Mouse (Mus musculus) inflammation-experienced regulatory T-cells, adult 16 weeks (primary cell): ENCODE results near the gene Kcnc1. TPM values are rescaled to one million over a fixed set of nuclear protein-coding genes. Genes with fewer than 3 reads are reported as not detected.

Experiments
- polyA plus RNA-seq: library from polyadenylated mRNA; unstranded; fragments of 100-300 nt; shearing (Covaris generic); gene quantifications from one replicate; pipeline ENCODE4 v1.2.1, GENCODE M21; 2017

Kcnc1 gene
- polyA plus RNA-seq: not detected

DNA sequence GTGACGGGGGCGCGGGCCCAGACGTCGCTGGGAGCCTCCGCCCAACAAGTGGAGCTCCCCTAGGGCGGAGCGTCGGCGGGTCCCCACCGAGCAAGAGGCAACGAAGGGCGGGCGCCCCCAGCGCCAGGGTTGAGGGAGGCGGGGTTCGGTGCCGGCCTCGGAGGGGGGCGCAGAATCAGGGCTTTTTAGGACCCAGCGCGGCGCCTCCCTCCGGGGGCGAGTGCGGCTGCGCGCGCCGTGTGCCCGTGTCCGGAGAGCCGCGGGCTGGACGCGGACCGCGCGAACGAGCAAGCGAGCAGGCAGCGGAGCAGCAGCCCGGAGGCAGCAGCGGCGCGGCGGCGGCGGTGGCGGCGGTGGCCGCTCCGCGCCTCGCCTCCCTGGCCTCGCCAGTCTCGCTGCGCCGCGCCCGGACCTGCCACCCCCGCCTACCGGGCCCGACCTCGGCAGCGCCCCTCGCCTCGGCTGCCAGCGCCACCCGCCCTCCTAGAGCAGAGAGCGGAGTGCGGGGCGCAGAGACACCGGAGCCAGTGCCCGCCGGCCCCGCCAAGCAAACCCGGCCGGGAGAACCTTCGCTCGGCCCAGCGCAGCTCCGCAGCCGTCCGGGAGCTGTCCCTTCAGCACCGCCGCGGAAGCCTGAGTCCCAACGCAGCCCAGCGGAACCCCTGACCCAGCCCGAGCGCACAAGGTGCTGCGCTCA lies at the start of gene Kcnc1:
TSS of gene Kcnc1 (plus strand) at position 267 of the 697 bp plus-strand sequence.

DNA sequence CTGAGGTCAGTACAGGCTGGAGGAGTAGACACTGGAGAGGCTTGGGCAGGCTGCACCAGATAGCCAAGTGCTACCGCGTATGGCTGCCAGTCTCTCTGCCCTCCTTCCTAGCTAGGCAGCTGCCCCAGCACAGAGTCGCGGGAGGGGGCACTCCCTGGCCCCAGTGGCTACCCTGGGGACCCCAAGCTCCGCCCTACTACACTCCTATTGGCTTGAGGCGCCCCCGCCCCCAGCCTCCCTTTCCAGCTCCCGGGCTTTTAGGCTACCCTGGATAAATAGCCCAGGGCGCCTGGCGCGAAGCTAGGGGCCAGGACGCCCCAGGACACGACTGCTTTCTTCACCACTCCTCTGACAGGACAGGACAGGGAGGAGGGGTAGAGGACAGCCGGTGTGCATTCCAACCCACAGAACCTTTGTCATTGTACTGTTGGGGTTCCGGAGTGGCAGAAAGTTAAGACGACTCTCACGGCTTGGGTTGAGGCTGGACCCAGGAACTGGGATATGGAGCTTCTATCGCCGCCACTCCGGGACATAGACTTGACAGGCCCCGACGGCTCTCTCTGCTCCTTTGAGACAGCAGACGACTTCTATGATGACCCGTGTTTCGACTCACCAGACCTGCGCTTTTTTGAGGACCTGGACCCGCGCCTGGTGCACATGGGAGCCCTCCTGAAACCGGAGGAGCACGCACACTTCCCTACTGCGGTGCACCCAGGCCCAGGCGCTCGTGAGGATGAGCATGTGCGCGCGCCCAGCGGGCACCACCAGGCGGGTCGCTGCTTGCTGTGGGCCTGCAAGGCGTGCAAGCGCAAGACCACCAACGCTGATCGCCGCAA lies 19.9 kb upstream of the Kcnc1 start, which contains the start of gene Myod1:
TSS of gene Myod1 (plus strand) at position 303 of the 836 bp plus-strand sequence.

Other genes starting within 250 kb of the Kcnc1 start
- gene Abcc8, start 216.5 kb upstream of the Kcnc1 start, polyA plus RNA-seq: not detected
- not detected for gene Ush1c, start 158.0 kb upstream of the Kcnc1 start, polyA plus RNA-seq
- gene Otog, start 155.5 kb upstream of the Kcnc1 start, polyA plus RNA-seq: not detected
- not detected for gene Myod1, start 20.0 kb upstream of the Kcnc1 start, polyA plus RNA-seq
- gene Sergef, start 243.3 kb downstream of the Kcnc1 start, polyA plus RNA-seq: 22.1 TPM